Mouse (Mus musculus) intestine, embryonic 15.5 days (tissue): ENCODE results near the gene Ccdc69. TPM values are rescaled to one million over a fixed set of nuclear protein-coding genes. Genes with fewer than 3 reads are reported as not detected.

Experiments used
- ATAC-seq: fragments of 200-750 bp; cut with Nextera tagmentation; 2 replicates; pipeline ENCODE4 v1.8.0; 2017; ENCODE audit warnings: moderate TSS enrichment, moderate library complexity
- H3K27ac ChIP-seq: fragments of 300-500 bp; sonication (generic); 2 replicates; pipeline ENCODE4 v1.5.1; 2015; ENCODE audit warnings: mild to moderate bottlenecking, inconsistent platforms
- H3K27me3 ChIP-seq: fragments of 300-500 bp; sonication (generic); replicated peaks from 2 replicates; pipeline ENCODE4 v1.6.1; 2015; ENCODE audit warnings: inconsistent platforms
- H3K36me3 ChIP-seq: fragments of 300-500 bp; sonication (generic); 2 replicates; pipeline ENCODE4 v1.6.1; 2015; ENCODE audit warnings: inconsistent platforms
- H3K4me1 ChIP-seq: fragments of 300-500 bp; sonication (generic); replicated peaks from 2 replicates; pipeline ENCODE4 v1.6.1; 2015; ENCODE audit warnings: inconsistent platforms
- H3K4me2 ChIP-seq: fragments of 300-500 bp; sonication (generic); replicated peaks from 2 replicates; pipeline ENCODE4 v1.6.1; 2015; ENCODE audit warnings: mild to moderate bottlenecking, inconsistent platforms
- H3K4me3 ChIP-seq: fragments of 300-500 bp; sonication (generic); replicated peaks from 2 replicates; pipeline ENCODE4 v1.5.1; 2015; ENCODE audit warnings: inconsistent platforms
- H3K9ac ChIP-seq: fragments of 300-500 bp; sonication (generic); 2 replicates; pipeline ENCODE4 v1.6.1; 2015; ENCODE audit warnings: inconsistent platforms
- H3K9me3 ChIP-seq: fragments of 300-500 bp; sonication (generic); 2 replicates; pipeline ENCODE4 v1.6.1; 2016; ENCODE audit warnings: inconsistent platforms
- WGBS: fragments of 180-500 bp; shearing (Covaris S2); methylation state at CpG from one replicate; pipeline ENCODE4 v1.1.7; 2015; 5-methylcytosine and 5-hydroxymethylcytosine counted together
- polyA plus RNA-seq: library from polyadenylated mRNA; unstranded; fragments of >200 nt; fragmentation: Nextera tagmentation; extraction: Ambion mirVana; gene quantifications from 2 replicates; pipeline ENCODE4 v1.2.1, GENCODE M21; 2015

Gene Ccdc69
- polyA plus RNA-seq, 1 experiment from 2014 or later, result 2.6 TPM

- Histone ChIP-seq H3K27ac (no peak overlapping the region), H3K4me3 (no peak overlapping the region), H3K9me3 (no peaks in the 10 kb centered on the region), H3K9ac (no peak overlapping the region), H3K4me2 (no peak overlapping the region), H3K36me3 (no peaks in the 10 kb centered on the region), H3K4me1 (0 out of 2 replicates have a peak, but pooled peaks cover 2% of the 10 kb centered on the region), H3K27me3 (no peaks in the 10 kb centered on the region)
- 36% methylated on average over 2 of the region's 2 CpGs for WGBS
- no peak for ATAC-seq
Observed at GRCm38 (mm10) chr11:55069023-55069422, 8.9 kb downstream of the Ccdc69 start.

GRCm38 (mm10) chr11:55066921-55067320, 11.0 kb downstream of the Ccdc69 start:
- WGBS, result 58% methylated on average over 4 of the region's 4 CpGs
- 0 out of 2 replicates have a peak, but pooled peaks cover 2% of the 10 kb centered on the region for H3K4me1 ChIP-seq

GRCm38 (mm10) chr11:55062856-55063255, 15.1 kb downstream of the Ccdc69 start:
- Histone ChIP-seq H3K4me3 (no peak overlapping the region), H3K27me3 (no peaks in the 10 kb centered on the region), H3K4me1 (no peaks in the 10 kb centered on the region), H3K36me3 (no peaks in the 10 kb centered on the region), H3K4me2 (no peak overlapping the region), H3K9ac (no peak overlapping the region), H3K9me3 (no peaks in the 10 kb centered on the region), H3K27ac (no peak overlapping the region)
- no peak for ATAC-seq
- WGBS, result 37% methylated on average over 5 of the region's 5 CpGs

More at GRCm38 (mm10) chr11:55066921-55067320, 11.0 kb downstream of the Ccdc69 start:
- Histone ChIP-seq H3K9me3 (no peaks in the 10 kb centered on the region), H3K4me2 (no peak overlapping the region), H3K4me3 (no peak overlapping the region), H3K27ac (no peak overlapping the region), H3K9ac (no peak overlapping the region), H3K27me3 (no peaks in the 10 kb centered on the region), H3K36me3 (no peaks in the 10 kb centered on the region)
- no peak for ATAC-seq

GRCm38 (mm10) chr11:55060802-55061201, 17.1 kb downstream of the Ccdc69 start:
- H3K36me3 ChIP-seq, result no peaks in the 10 kb centered on the region
- no peak overlapping the region for H3K4me3 ChIP-seq
- H3K27ac ChIP-seq, result no peak overlapping the region
- WGBS, result 86% methylated on average over 5 of the region's 5 CpGs
- ATAC-seq, result no peak
- no peaks in the 10 kb centered on the region for H3K27me3 ChIP-seq
- no peak overlapping the region for H3K4me2 ChIP-seq
- no peaks in the 10 kb centered on the region for H3K9me3 ChIP-seq
- no peaks in the 10 kb centered on the region for H3K4me1 ChIP-seq
- no peak overlapping the region for H3K9ac ChIP-seq

GRCm38 (mm10) chr11:55057511-55057910, 20.4 kb downstream of the Ccdc69 start:
- 85% methylated on average over 3 of the region's 3 CpGs for WGBS

GRCm38 (mm10) chr11:55050837-55051510, 27.0 kb downstream of the Ccdc69 start:
- no peaks in the 10 kb centered on the region for H3K9me3 ChIP-seq
- H3K4me3 ChIP-seq, result no peak overlapping the region
- H3K36me3 ChIP-seq, result no peaks in the 10 kb centered on the region
- WGBS, result 73% methylated on average over 7 of the region's 7 CpGs
- no peak overlapping the region for H3K4me2 ChIP-seq
- no peak overlapping the region for H3K9ac ChIP-seq
- no peaks in the 10 kb centered on the region for H3K27me3 ChIP-seq
- H3K27ac ChIP-seq, result no peak overlapping the region
- no peak for ATAC-seq
- H3K4me1 ChIP-seq, result no peaks in the 10 kb centered on the region

More at GRCm38 (mm10) chr11:55057511-55057910, 20.4 kb downstream of the Ccdc69 start:
- H3K9me3 ChIP-seq, result no peaks in the 10 kb centered on the region
- H3K27ac ChIP-seq, result no peak overlapping the region
- no peaks in the 10 kb centered on the region for H3K4me1 ChIP-seq
- no peaks in the 10 kb centered on the region for H3K36me3 ChIP-seq
- no peak overlapping the region for H3K4me2 ChIP-seq
- no peak for ATAC-seq
- H3K27me3 ChIP-seq, result no peaks in the 10 kb centered on the region
- no peak overlapping the region for H3K4me3 ChIP-seq
- no peak overlapping the region for H3K9ac ChIP-seq

GRCm38 (mm10) chr11:55046600-55046999, 31.3 kb downstream of the Ccdc69 start:
- Histone ChIP-seq H3K9ac (no peak overlapping the region), H3K4me3 (no peak overlapping the region), H3K9me3 (no peaks in the 10 kb centered on the region), H3K36me3 (no peaks in the 10 kb centered on the region), H3K4me2 (no peak overlapping the region), H3K4me1 (no peaks in the 10 kb centered on the region), H3K27ac (no peak overlapping the region), H3K27me3 (no peaks in the 10 kb centered on the region)
- 60% methylated on average over 5 of the region's 5 CpGs for WGBS
- no peak for ATAC-seq

GRCm38 (mm10) chr11:55041348-55041747, 36.6 kb downstream of the Ccdc69 start:
- H3K36me3 ChIP-seq, result no peaks in the 10 kb centered on the region
- H3K9ac ChIP-seq, result no peak overlapping the region
- H3K4me2 ChIP-seq, result no peak overlapping the region
- no peak overlapping the region for H3K4me3 ChIP-seq
- H3K27ac ChIP-seq, result no peak overlapping the region
- no peaks in the 10 kb centered on the region for H3K27me3 ChIP-seq
- no peaks in the 10 kb centered on the region for H3K9me3 ChIP-seq
- ATAC-seq, result no peak
- WGBS, result 80% methylated on average over 4 of the region's 4 CpGs
- 0 out of 2 replicates have a peak, but pooled peaks cover 4% of the 10 kb centered on the region for H3K4me1 ChIP-seq

- no peak overlapping the region for H3K27ac ChIP-seq
- H3K9ac ChIP-seq, result no peak overlapping the region
- H3K4me1 ChIP-seq, result 0 out of 2 replicates have a peak, but pooled peaks cover 4% of the 10 kb centered on the region
- no peaks in the 10 kb centered on the region for H3K9me3 ChIP-seq
- H3K36me3 ChIP-seq, result no peaks in the 10 kb centered on the region
- H3K4me2 ChIP-seq, result no peak overlapping the region
- no peak overlapping the region for H3K4me3 ChIP-seq
- 6% methylated on average over 9 of the region's 9 CpGs for WGBS
- no peaks in the 10 kb centered on the region for H3K27me3 ChIP-seq
- peak; percentile 71 for ATAC-seq
Observed at GRCm38 (mm10) chr11:55039591-55039990, 38.3 kb downstream of the Ccdc69 start.

GRCm38 (mm10) chr11:55036601-55037000, 41.3 kb downstream of the Ccdc69 start:
- no peak overlapping the region for H3K9ac ChIP-seq
- H3K27ac ChIP-seq, result no peak overlapping the region
- ATAC-seq, result no peak

GRCm38 (mm10) chr11:55033040-55033660, 44.8 kb downstream of the Ccdc69 start, which contains the start of gene Anxa6:
TSS of gene Anxa6 (minus strand) at chr11:55033445.
- H3K4me3 ChIP-seq, result peak within 1 kb of the TSS; percentile 57
- H3K9ac ChIP-seq, result peak within 1 kb of the TSS; percentile 61
- peak within 1 kb of the TSS; percentile 95 for H3K27ac ChIP-seq
- no peaks in the 10 kb centered on the region for H3K9me3 ChIP-seq
- H3K4me2 ChIP-seq, result peak within 1 kb of the TSS; percentile 82
- ATAC-seq, result peak; percentile 93
- H3K4me1 ChIP-seq, result peaks cover 33% of the 10 kb centered on the region
- WGBS, result under 1% methylated on average over 41 of the region's 41 CpGs
- H3K36me3 ChIP-seq, result no peaks in the 10 kb centered on the region
- no peaks in the 10 kb centered on the region for H3K27me3 ChIP-seq

More at GRCm38 (mm10) chr11:55036601-55037000, 41.3 kb downstream of the Ccdc69 start:
- Histone ChIP-seq H3K4me1 (peaks cover 14% of the 10 kb centered on the region), H3K4me2 (no peak overlapping the region), H3K9me3 (no peaks in the 10 kb centered on the region), H3K36me3 (no peaks in the 10 kb centered on the region), H3K27me3 (no peaks in the 10 kb centered on the region), H3K4me3 (no peak overlapping the region)
- WGBS, result 37% methylated on average over 3 of the region's 3 CpGs

- no peak for ATAC-seq
- Histone ChIP-seq H3K36me3 (no peaks in the 10 kb centered on the region), H3K27me3 (no peaks in the 10 kb centered on the region), H3K4me1 (peaks cover 41% of the 10 kb centered on the region), H3K4me3 (peak overlapping the region; percentile 57), H3K9me3 (no peaks in the 10 kb centered on the region), H3K9ac (peak overlapping the region; percentile 61), H3K27ac (peak overlapping the region; percentile 95), H3K4me2 (peak overlapping the region; percentile 82)
- WGBS, result 8% methylated on average over 5 of the region's 5 CpGs
Observed at GRCm38 (mm10) chr11:55032286-55032685, 45.6 kb downstream of the Ccdc69 start.

- no peaks in the 10 kb centered on the region for H3K36me3 ChIP-seq
- 17% methylated on average over 2 of the region's 4 CpGs for WGBS
- H3K4me1 ChIP-seq, result peaks cover 45% of the 10 kb centered on the region
Observed at GRCm38 (mm10) chr11:55031991-55032280, 46.0 kb downstream of the Ccdc69 start.

More at GRCm38 (mm10) chr11:55031991-55032280, 46.0 kb downstream of the Ccdc69 start:
- H3K9me3 ChIP-seq, result no peaks in the 10 kb centered on the region
- peak overlapping the region; percentile 61 for H3K9ac ChIP-seq
- ATAC-seq, result no peak
- no peaks in the 10 kb centered on the region for H3K27me3 ChIP-seq
- H3K4me3 ChIP-seq, result peak overlapping the region; percentile 57
- H3K4me2 ChIP-seq, result peak overlapping the region; percentile 82
- peak overlapping the region; percentile 95 for H3K27ac ChIP-seq
